Mouse (Mus musculus) liver, embryonic 11.5 days (tissue): ENCODE results near the gene Armc2. TPM values are rescaled to one million over a fixed set of nuclear protein-coding genes. Genes with fewer than 3 reads are reported as not detected.
A peak's percentile ranks its signal among the peaks of the same experiment; 100 is the strongest.
"Not testable (repeated sequence)": the region's sequence is repeated elsewhere in the genome, so short reads cannot be mapped to it uniquely, and the experiment has no call there.

Experiments
- ATAC-seq: fragments of 200-750 bp; cut with Nextera tagmentation; replicated peaks from 2 replicates; pipeline ENCODE4 v1.8.0; 2017; ENCODE audit warnings: moderate number of reproducible peaks, mild to moderate bottlenecking, moderate TSS enrichment, moderate library complexity; ENCODE audit not compliant: low FRiP score
- DNase-seq: peaks from one replicate; pipeline ENCODE4 v3.0.0-alpha.2; 2017; ENCODE audit warnings: low spot score
- H3K27ac ChIP-seq: fragments of 300-500 bp; sonication (generic); 2 replicates; pipeline ENCODE4 v1.5.1; 2014; ENCODE audit warnings: mild to moderate bottlenecking, low read depth, low read length, control low read depth
- H3K27me3 ChIP-seq: fragments of 300-500 bp; sonication (generic); replicated peaks from 2 replicates; pipeline ENCODE4 v1.6.1; 2014; ENCODE audit warnings: low read length, mixed read lengths; ENCODE audit not compliant: control insufficient read depth, insufficient read depth
- H3K36me3 ChIP-seq: fragments of 300-500 bp; sonication (generic); 2 replicates; pipeline ENCODE4 v1.6.1; 2014; ENCODE audit warnings: mild to moderate bottlenecking, low read length, moderate library complexity, mixed read lengths; ENCODE audit not compliant: control insufficient read depth, insufficient read depth
- H3K4me1 ChIP-seq: fragments of 300-500 bp; sonication (generic); replicated peaks from 2 replicates; pipeline ENCODE4 v1.6.1; 2014; ENCODE audit warnings: low read length, mixed read lengths; ENCODE audit not compliant: control insufficient read depth, insufficient read depth
- H3K4me2 ChIP-seq: fragments of 300-500 bp; sonication (generic); 2 replicates; pipeline ENCODE4 v1.6.1; 2014; ENCODE audit warnings: mild to moderate bottlenecking, control low read depth, moderate library complexity
- H3K4me3 ChIP-seq: fragments of 300-500 bp; sonication (generic); 2 replicates; pipeline ENCODE4 v1.5.1; 2014; ENCODE audit warnings: low read depth, low read length, control low read depth
- H3K9ac ChIP-seq: fragments of 300-500 bp; sonication (generic); 2 replicates; pipeline ENCODE4 v1.6.1; 2014; ENCODE audit warnings: low read depth, low read length, control low read depth
- H3K9me3 ChIP-seq: fragments of 300-500 bp; sonication (generic); 2 replicates; pipeline ENCODE4 v1.6.1; 2016; ENCODE audit warnings: low read length, inconsistent platforms, mixed read lengths; ENCODE audit not compliant: control insufficient read depth
- WGBS: fragments of 180-500 bp; shearing (Covaris S2); extraction: QIAGEN DNeasy Blood & Tissue Kit; methylation state at CpG from one replicate; pipeline ENCODE4 v1.1.7; 2014; 5-methylcytosine and 5-hydroxymethylcytosine counted together
- polyA plus RNA-seq: library from polyadenylated mRNA; unstranded; fragments of >200 nt; fragmentation: Nextera tagmentation; extraction: Ambion mirVana; gene quantifications from 2 replicates; pipeline ENCODE4 v1.2.1, GENCODE M21; 2014

Armc2 gene
- polyA plus RNA-seq, 1 experiment from 2014 or later, result 1.0 TPM

DNA sequence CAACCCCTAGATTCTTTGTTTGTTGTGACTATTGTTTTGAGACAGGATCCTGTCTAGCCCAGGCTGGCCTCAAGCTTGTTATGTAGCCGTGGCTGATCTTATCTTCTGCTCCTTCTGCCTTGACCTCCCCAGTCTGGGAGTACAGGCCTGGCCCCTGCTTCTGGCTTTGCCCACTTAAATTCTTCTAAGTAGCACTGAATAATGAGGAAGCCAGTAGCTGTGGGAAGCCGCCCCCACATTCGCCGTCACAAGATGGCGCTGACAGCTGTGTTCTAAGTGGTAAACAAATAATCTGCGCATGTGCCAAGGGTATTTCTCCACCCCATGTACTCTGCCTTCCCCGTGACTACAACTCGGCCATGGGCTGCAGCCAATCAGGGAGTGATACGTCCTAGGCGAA is 65.9 kb downstream of the Armc2 start:
- H3K4me2 ChIP-seq, DNase-seq, H3K9ac ChIP-seq, H3K4me3 ChIP-seq, ATAC-seq, H3K27me3 ChIP-seq, H3K9me3 ChIP-seq, H3K4me1 ChIP-seq, H3K27ac ChIP-seq, H3K36me3 ChIP-seq: not testable (repeated sequence)
- 92% methylated on average over 6 of the region's 10 CpGs for WGBS

DNA sequence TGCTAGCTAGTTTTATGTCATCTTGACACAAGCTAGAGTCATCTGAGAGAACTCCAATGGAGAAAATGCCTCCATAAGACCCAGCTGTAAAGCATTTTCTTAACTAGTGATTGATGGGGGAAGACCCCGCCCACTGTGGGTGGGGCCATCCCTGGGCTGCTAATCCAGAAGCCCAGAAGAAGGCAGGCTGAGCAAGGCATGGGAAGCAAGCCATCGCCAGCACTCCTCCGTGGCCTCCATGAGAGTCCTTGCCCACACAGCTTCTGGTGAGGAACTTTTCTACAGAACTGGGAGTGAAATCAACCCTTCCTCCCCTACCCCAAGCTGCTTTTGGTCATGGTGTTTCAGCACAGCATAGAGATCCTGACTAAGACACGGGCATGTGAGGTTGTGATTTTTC is 79.2 kb downstream of the Armc2 start:
- no peak for DNase-seq
- peaks cover 12% of the 10 kb centered on the region for H3K4me1 ChIP-seq
- H3K9me3 ChIP-seq, result no peaks in the 10 kb centered on the region
- H3K27ac ChIP-seq, result no peak overlapping the region
- 70% methylated on average over 4 of the region's 4 CpGs for WGBS
- H3K27me3 ChIP-seq, result no peaks in the 10 kb centered on the region
- H3K4me3 ChIP-seq, result no peak overlapping the region
- ATAC-seq, result no peak
- H3K36me3 ChIP-seq, result no peaks in the 10 kb centered on the region
- no peak overlapping the region for H3K4me2 ChIP-seq
- H3K9ac ChIP-seq, result no peak overlapping the region

DNA sequence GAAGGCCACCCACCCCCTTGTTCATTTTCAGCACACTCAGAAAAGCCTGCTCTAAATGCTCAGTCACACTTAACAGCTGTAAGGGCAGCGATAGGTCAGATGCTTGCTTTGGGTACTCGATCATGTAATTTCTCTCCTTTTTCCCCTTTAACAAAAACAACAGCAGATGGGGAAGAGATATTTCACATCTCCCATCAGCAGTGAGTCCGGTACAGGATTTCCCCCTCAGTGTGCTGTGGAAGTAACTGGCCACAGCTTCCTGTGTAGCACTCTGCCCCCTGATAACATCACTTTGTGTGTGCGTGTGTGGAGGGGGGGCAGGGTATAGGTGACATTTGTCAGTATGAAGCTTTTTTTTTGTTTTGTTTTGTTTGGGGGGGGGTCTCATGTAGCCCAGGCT is 81.1 kb downstream of the Armc2 start:
- Histone ChIP-seq H3K36me3 (no peaks in the 10 kb centered on the region), H3K27me3 (no peaks in the 10 kb centered on the region), H3K9ac (no peak overlapping the region), H3K4me3 (no peak overlapping the region), H3K27ac (no peak overlapping the region), H3K9me3 (no peaks in the 10 kb centered on the region), H3K4me1 (peaks cover 12% of the 10 kb centered on the region), H3K4me2 (peak overlapping the region; percentile 1; the same call in 1 of the 2 replicates)
- ATAC-seq, result no peak
- no peak for DNase-seq
- 27% methylated on average over 4 of the region's 4 CpGs for whole genome bisulfite sequencing

DNA sequence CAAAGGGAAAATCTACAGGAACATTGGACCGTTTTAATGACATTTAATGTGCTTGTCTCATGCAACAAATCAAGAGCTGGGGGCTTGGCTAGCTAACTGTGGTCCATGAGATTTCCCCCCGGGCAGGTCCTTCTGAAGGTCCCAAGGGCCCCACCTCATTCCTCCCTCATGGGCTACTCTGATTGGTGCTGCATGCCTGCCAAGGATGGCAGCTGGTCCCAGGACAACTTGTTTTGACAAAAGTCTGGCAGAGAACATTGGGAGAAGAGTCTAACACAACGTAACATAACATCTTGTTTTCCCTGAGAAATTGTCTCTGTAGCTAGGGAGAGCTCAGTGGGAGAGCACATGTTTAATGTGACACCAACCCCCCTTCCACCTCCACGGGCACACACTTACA is 82.1 kb downstream of the Armc2 start:
- Histone ChIP-seq H3K9ac (no peak overlapping the region), H3K27ac (no peak overlapping the region), H3K4me3 (no peak overlapping the region), H3K36me3 (no peaks in the 10 kb centered on the region), H3K9me3 (no peaks in the 10 kb centered on the region), H3K27me3 (no peaks in the 10 kb centered on the region), H3K4me1 (peaks cover 12% of the 10 kb centered on the region), H3K4me2 (no peak overlapping the region)
- ATAC-seq (no peak), DNase-seq (no peak)
- WGBS, result 70% methylated on average over 4 of the region's 4 CpGs

DNA sequence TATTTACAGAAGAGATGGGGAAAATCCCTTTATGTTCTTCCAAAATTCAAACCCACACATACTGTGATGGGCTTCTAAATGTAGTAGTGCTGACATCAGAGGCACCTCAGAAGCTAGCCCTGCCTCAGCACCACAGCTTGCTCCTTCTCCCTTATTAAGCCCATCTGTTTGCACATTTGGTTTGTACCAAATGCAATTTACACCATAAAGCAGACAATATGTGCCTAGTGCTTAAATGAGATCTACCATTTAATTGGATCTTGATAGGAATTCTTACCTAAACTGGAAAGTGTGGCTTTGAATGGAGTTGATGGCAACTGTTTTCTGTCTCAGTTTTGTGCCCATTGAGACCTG is 82.8 kb downstream of the Armc2 start:
- no peak for DNase-seq
- no peak overlapping the region for H3K4me3 ChIP-seq
- H3K4me1 ChIP-seq, result peaks cover 12% of the 10 kb centered on the region
- no peak for ATAC-seq
- no peaks in the 10 kb centered on the region for H3K36me3 ChIP-seq
- no peak overlapping the region for H3K9ac ChIP-seq
- H3K27ac ChIP-seq, result no peak overlapping the region
- no peak overlapping the region; the same call in 1 of the 2 replicates for H3K4me2 ChIP-seq
- no peaks in the 10 kb centered on the region for H3K9me3 ChIP-seq
- no peaks in the 10 kb centered on the region for H3K27me3 ChIP-seq

DNA sequence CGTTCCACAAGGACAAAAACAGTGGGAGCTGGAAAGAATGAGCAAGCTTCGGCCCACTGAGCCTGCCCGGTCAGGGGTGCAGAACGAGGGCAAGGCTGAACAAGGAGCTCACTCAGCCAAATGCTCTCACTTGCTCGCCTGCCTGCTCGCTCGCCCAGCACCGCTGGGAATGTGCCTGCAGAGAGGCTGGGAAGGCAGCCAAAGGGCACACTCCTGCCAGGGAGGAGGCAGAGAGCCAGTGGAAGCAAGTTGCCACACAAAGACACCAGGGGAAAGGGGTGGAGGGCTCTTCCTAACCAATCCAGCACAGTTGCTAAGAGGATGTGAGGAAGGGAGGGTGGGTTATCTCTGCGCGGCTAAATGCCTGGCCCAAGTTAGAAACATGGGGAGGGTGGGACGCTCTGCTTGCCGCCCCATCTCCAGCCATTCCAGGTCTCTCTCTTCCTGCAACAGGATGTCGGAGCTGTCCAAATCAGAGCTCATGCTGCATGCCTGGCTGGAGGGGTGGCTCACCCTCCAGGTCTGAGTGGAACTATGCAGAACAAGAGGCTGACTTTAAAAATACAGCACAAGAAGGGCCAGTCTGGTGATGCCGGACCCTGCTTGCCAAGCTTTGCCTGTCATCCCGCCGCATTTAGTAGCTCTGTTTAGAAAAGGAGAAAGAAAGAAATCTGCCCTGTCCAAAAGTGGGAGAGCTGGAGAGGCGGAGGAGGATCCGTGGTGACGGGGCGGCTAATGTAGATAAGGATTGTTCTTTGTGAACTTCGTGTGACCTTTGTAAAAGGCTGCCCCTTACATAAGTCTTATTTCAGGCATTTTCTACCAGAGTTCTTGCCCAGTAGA is 83.4 kb downstream of the Armc2 start:
- H3K9ac ChIP-seq, result no peak overlapping the region
- ATAC-seq, result no peak
- peak overlapping the region; percentile 39; the same call in 1 of the 2 replicates for H3K27ac ChIP-seq

DNA sequence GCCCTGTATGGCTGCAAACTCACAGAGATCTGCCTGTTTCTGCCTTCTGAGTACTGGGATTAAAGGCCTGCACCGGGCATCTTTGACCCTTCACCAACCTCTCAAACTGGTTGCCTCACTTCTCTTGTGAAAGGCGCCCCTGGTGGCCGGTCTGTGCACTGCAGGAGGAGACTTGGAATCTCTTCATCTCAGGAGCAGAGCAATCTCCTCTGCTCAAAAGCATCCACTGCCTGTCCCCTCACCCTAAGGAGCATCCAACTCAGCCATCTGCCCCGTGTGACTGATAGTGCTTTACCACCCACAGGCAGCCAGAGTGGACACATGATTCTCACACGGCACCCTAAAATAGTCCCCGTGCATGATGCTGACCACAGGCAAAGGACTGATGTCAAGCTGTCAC is 84.7 kb downstream of the Armc2 start:
- no peak overlapping the region for H3K9ac ChIP-seq
- H3K9me3 ChIP-seq, result no peaks in the 10 kb centered on the region
- no peaks in the 10 kb centered on the region for H3K36me3 ChIP-seq
- ATAC-seq, result no peak
- H3K27ac ChIP-seq, result no peak overlapping the region
- H3K4me1 ChIP-seq, result peaks cover 12% of the 10 kb centered on the region
- H3K4me2 ChIP-seq, result no peak overlapping the region
- H3K27me3 ChIP-seq, result no peaks in the 10 kb centered on the region
- H3K4me3 ChIP-seq, result no peak overlapping the region
- peak; percentile 47 for DNase-seq
- WGBS, result 51% methylated on average over 6 of the region's 6 CpGs

More for the DNA sequence above, 83.4 kb downstream of the Armc2 start:
- H3K4me2 ChIP-seq, result peak overlapping the region; percentile 46
- no peaks in the 10 kb centered on the region for H3K9me3 ChIP-seq
- WGBS, result 24% methylated on average over 21 of the region's 21 CpGs
- H3K4me3 ChIP-seq, result no peak overlapping the region
- H3K27me3 ChIP-seq, result no peaks in the 10 kb centered on the region
- peaks cover 12% of the 10 kb centered on the region for H3K4me1 ChIP-seq
- DNase-seq, result peak; percentile 49
- no peaks in the 10 kb centered on the region for H3K36me3 ChIP-seq

DNA sequence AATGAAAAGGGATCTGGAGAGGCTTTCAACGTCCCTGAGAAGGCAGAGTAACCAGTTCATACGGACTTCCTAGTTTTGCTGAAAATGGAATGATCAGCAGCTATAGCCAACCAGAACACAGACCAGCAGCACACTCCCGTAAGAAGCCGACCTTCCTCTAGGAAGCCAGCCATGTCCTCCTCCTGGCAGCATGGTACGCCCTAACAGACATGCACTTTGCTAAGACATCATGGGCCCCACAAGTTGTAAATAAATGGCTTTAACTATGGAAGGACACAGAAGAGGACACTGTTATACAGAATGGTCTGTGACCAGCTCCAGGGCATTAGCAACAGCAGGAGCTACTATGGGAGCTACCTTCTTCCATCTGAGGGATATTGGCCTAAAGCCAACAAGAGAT is 85.3 kb downstream of the Armc2 start:
- Histone ChIP-seq H3K4me3 (no peak overlapping the region), H3K9ac (no peak overlapping the region), H3K9me3 (no peaks in the 10 kb centered on the region), H3K4me1 (peaks cover 12% of the 10 kb centered on the region), H3K27me3 (no peaks in the 10 kb centered on the region), H3K4me2 (no peak overlapping the region), H3K36me3 (no peaks in the 10 kb centered on the region), H3K27ac (no peak overlapping the region)
- no peak for DNase-seq
- ATAC-seq, result no peak
- 83% methylated on average over 5 of the region's 5 CpGs for WGBS

DNA sequence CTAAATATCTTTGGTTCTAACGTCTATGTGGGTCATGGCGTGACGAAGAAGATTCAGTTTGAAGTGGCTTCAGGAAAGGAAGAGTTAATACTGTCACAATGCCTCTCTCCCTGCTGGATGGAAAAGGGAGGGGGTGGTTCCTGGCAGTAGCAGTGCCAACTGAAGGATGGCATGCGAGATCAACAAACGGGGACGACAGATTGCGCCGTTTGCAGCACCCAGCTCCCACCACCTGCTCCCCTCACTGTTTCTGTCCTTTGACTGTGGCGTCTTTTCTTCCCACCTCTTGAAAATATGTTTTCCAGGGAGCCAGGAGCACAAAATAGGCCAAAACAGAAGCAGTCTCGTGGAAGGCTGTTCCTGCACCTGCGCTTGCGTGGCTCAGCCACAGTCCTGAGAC is 86.3 kb downstream of the Armc2 start:
- DNase-seq (no peak), ATAC-seq (no peak)
- no peak overlapping the region for H3K4me2 ChIP-seq
- 90% methylated on average over 12 of the region's 12 CpGs for WGBS
- no peak overlapping the region for H3K9ac ChIP-seq
- no peaks in the 10 kb centered on the region for H3K27me3 ChIP-seq
- H3K4me1 ChIP-seq, result peaks cover 9% of the 10 kb centered on the region
- no peaks in the 10 kb centered on the region for H3K9me3 ChIP-seq
- H3K4me3 ChIP-seq, result no peak overlapping the region
- no peak overlapping the region for H3K27ac ChIP-seq
- no peaks in the 10 kb centered on the region for H3K36me3 ChIP-seq
